In the genomic region with DNA sequence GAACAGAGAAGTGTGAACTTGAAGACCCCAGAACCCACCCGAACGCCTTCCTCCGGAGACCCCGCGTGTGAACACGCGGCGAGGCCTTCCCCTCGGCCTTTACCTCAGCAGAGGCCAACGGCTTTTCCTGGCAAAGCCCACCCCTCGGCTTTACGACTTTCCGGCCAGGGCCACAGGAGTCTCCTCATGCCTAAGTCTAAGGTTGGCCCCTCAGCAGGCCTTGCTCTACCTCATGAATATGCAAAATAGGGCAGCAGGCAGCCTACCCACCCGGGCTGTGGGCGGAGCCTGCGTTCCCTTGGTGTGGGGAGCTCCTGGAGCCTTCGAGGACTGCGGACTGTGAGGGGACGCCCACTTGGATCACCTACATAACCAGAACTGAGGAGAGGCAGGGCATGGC, we compare ENCODE assay signal across 8 mouse cellular contexts. TPM values are rescaled to one million over a fixed set of nuclear protein-coding genes. Genes with fewer than 3 reads are reported as not detected.
DNase-seq lines count a peak whose midpoint lies in the region; ATAC-seq and TF ChIP-seq lines count a peak whose summit lies in the region.

A gene (minus strand): TSS at position 128 of the 400 bp plus-strand sequence.

- 57% methylated on average over 19 of the region's 19 CpGs for WGBS in forebrain, embryonic 11.5 days
- 58% methylated on average over 19 of the region's 19 CpGs for WGBS in forebrain, embryonic 13.5 days

- H3K36me3 ChIP-seq in forebrain, embryonic 11.5 days (ENCODE audit: control insufficient read depth, insufficient read depth, low read length): no peaks in the 10 kb centered on the region
- no peaks in the 10 kb centered on the region for H3K36me3 ChIP-seq in forebrain, embryonic 13.5 days (ENCODE audit: poor library complexity, severe bottlenecking)
- no peaks in the 10 kb centered on the region for H3K36me3 ChIP-seq in ES-Bruce4 (ENCODE audit: control insufficient read depth, insufficient read depth, low read length, poor library complexity, severe bottlenecking)

- H3K27me3 ChIP-seq in forebrain, embryonic 11.5 days (ENCODE audit: control insufficient read depth, insufficient read depth, low read length): no peaks in the 10 kb centered on the region
- no peaks in the 10 kb centered on the region for H3K27me3 ChIP-seq in forebrain, embryonic 13.5 days
- no peaks in the 10 kb centered on the region for H3K27me3 ChIP-seq in ES-Bruce4 (ENCODE audit: control insufficient read depth, insufficient read depth, low read length, poor library complexity, severe bottlenecking)

- no peaks in the 10 kb centered on the region for H3K9me3 ChIP-seq in forebrain, embryonic 11.5 days (ENCODE audit: control insufficient read depth, low read length)
- H3K9me3 ChIP-seq in forebrain, embryonic 13.5 days (replicated peaks): no peaks in the 10 kb centered on the region
- no peaks in the 10 kb centered on the region for H3K9me3 ChIP-seq in ES-Bruce4 (replicated peaks; ENCODE audit: control insufficient read depth, insufficient read depth, low read length, poor library complexity, severe bottlenecking)

- TF ChIP-seq CTCF in ES-Bruce4 (IDR thresholded peaks at IDR 0.05; ENCODE audit: low read depth, low read length): no peak

- peak; percentile 56 for DNase-seq in forebrain, embryonic 11.5 days (ENCODE audit: low spot score)
- DNase-seq in forelimb bud, embryonic 11.5 days (ENCODE audit: low read depth, low spot score): peak; percentile 8
- DNase-seq in lung, postnatal 10 days: peak; percentile 30
- DNase-seq in right cerebral cortex, postnatal 25 days: no peak
- no peak for DNase-seq in cerebellum, adult 9-11 months
- no peak for DNase-seq in layer of hippocampus, adult 18-20 months (ENCODE audit: low spot score in 2 of 2)

- TF ChIP-seq EP300 in ES-Bruce4 (IDR thresholded peaks at IDR 0.05; ENCODE audit: insufficient read depth, low read depth, low read length): no peak

- H3K4me3 ChIP-seq in forebrain, embryonic 11.5 days (ENCODE audit: low read depth, low read length): no peak within 1 kb of the TSS
- H3K4me3 ChIP-seq in forebrain, embryonic 13.5 days: no peak within 1 kb of the TSS
- H3K4me3 ChIP-seq in ES-Bruce4 (ENCODE audit: low read depth, low read length): peak within 1 kb of the TSS; percentile 16; the same call in 1 of the 2 replicates

- H3K4me2 ChIP-seq in forebrain, embryonic 11.5 days (ENCODE audit: low read depth, low read length, severe bottlenecking): no peak within 1 kb of the TSS
- H3K4me2 ChIP-seq in forebrain, embryonic 13.5 days: no peak within 1 kb of the TSS; the same call in 1 of the 2 replicates

- 0 out of 2 replicates have a peak, but pooled peaks have one; percentile 42 for ATAC-seq in forebrain, embryonic 11.5 days (replicated peaks; ENCODE audit: low FRiP score)
- no peak for ATAC-seq in forebrain, embryonic 13.5 days

- no peak for TF ChIP-seq POLR2A in ES-Bruce4 (IDR thresholded peaks at IDR 0.05; ENCODE audit: insufficient read depth, low read length)

- H3K27ac ChIP-seq in forebrain, embryonic 11.5 days (ENCODE audit: low read depth, low read length): no peak within 1 kb of the TSS
- no peak within 1 kb of the TSS for H3K27ac ChIP-seq in forebrain, embryonic 13.5 days
- no peak within 1 kb of the TSS for H3K27ac ChIP-seq in ES-Bruce4 (ENCODE audit: insufficient read depth, low read length)

- no peak within 1 kb of the TSS for H3K9ac ChIP-seq in forebrain, embryonic 11.5 days (ENCODE audit: low read length)
- H3K9ac ChIP-seq in forebrain, embryonic 13.5 days: no peak within 1 kb of the TSS
- H3K9ac ChIP-seq in ES-Bruce4 (ENCODE audit: low read depth, poor library complexity, severe bottlenecking): no peak within 1 kb of the TSS

- H3K4me1 ChIP-seq in forebrain, embryonic 11.5 days (replicated peaks; ENCODE audit: control insufficient read depth, insufficient read depth, low read length): no peaks in the 10 kb centered on the region
- no peaks in the 10 kb centered on the region for H3K4me1 ChIP-seq in forebrain, embryonic 13.5 days
- no peaks in the 10 kb centered on the region for H3K4me1 ChIP-seq in ES-Bruce4 (ENCODE audit: control insufficient read depth, insufficient read depth, low read length)

RNA-seq across cellular contexts. Expression of the gene that starts here (rescaled TPM):
- polyA plus RNA-seq in forebrain, embryonic 11.5 days (2014; fragmentation: Nextera tagmentation; extraction: Ambion mirVana): 0.25 and 0.57 TPM in 2 replicates
- polyA plus RNA-seq in forebrain, embryonic 13.5 days (2015; fragmentation: Nextera tagmentation; extraction: Ambion mirVana): 0.10 TPM in 1 of 2 replicates, not detected in the other
- 3.1 and 3.2 TPM in 2 replicates for polyA plus RNA-seq in ES-Bruce4 (2011; ENCODE audit: insufficient read depth, insufficient read length, low read depth, missing spikeins)
- total RNA-seq in layer of hippocampus, adult 18-20 months (2021): not detected

Comparison
In these comparisons a context has a peak if more than half of its experiments do, and no peak if none do; other contexts are left out.
1. Peak in DNase-seq and ATAC-seq in forebrain, embryonic 11.5 days; RNA of the gene not detected or under 1 TPM.
2. DNase-seq: peak in forelimb bud, embryonic 11.5 days (single experiment) and lung, postnatal 10 days (single experiment); none in right cerebral cortex, postnatal 25 days (single experiment), cerebellum, adult 9-11 months (single experiment) and layer of hippocampus, adult 18-20 months (0 of 2).